Mouse (Mus musculus) neural tube, embryonic 14.5 days (tissue): ENCODE results near the gene Fcho2. TPM values are rescaled to one million over a fixed set of nuclear protein-coding genes. Genes with fewer than 3 reads are reported as not detected.

Source experiments
- ATAC-seq: fragments of 200-750 bp; cut with Nextera tagmentation; 2 replicates; pipeline ENCODE4 v1.8.0; 2017; ENCODE audit warnings: low read depth, mild to moderate bottlenecking, moderate TSS enrichment, moderate library complexity
- H3K27ac ChIP-seq: fragments of 300-500 bp; sonication (generic); 2 replicates; pipeline ENCODE4 v1.5.1; 2014; ENCODE audit warnings: low read depth, mild to moderate bottlenecking, control low read depth, low read length, moderate library complexity, mixed read lengths
- H3K27me3 ChIP-seq: fragments of 300-500 bp; sonication (generic); 2 replicates; pipeline ENCODE4 v1.6.1; 2014; ENCODE audit warnings: low read length; ENCODE audit not compliant: control insufficient read depth, insufficient read depth
- H3K36me3 ChIP-seq: fragments of 300-500 bp; sonication (generic); 2 replicates; pipeline ENCODE4 v1.6.1; 2014; ENCODE audit warnings: low read length, mixed read lengths; ENCODE audit not compliant: control insufficient read depth, insufficient read depth
- H3K4me1 ChIP-seq: fragments of 300-500 bp; sonication (generic); 2 replicates; pipeline ENCODE4 v1.6.1; 2014; ENCODE audit warnings: low read length; ENCODE audit not compliant: control insufficient read depth, insufficient read depth
- H3K4me2 ChIP-seq: fragments of 300-500 bp; sonication (generic); 2 replicates; pipeline ENCODE4 v1.6.1; 2014; ENCODE audit warnings: mild to moderate bottlenecking, low read depth, low read length, control low read depth
- H3K4me3 ChIP-seq: fragments of 300-500 bp; sonication (generic); 2 replicates; pipeline ENCODE4 v1.5.1; 2014; ENCODE audit warnings: low read depth, low read length, control low read depth, mixed read lengths
- H3K9ac ChIP-seq: fragments of 300-500 bp; sonication (generic); replicated peaks from 2 replicates; pipeline ENCODE4 v1.6.1; 2014; ENCODE audit warnings: low read depth, mild to moderate bottlenecking, control low read depth, low read length, mixed read lengths
- H3K9me3 ChIP-seq: fragments of 300-500 bp; sonication (generic); 2 replicates; pipeline ENCODE4 v1.6.1; 2016; ENCODE audit warnings: low read length; ENCODE audit not compliant: control insufficient read depth
- WGBS: fragments of 180-500 bp; shearing (Covaris S2); extraction: QIAGEN DNeasy Blood & Tissue Kit; methylation state at CpG from one replicate; pipeline ENCODE4 v1.1.7; 2014; 5-methylcytosine and 5-hydroxymethylcytosine counted together
- polyA plus RNA-seq: library from polyadenylated mRNA; unstranded; fragments of >200 nt; fragmentation: Nextera tagmentation; extraction: Ambion mirVana; gene quantifications from 2 replicates; pipeline ENCODE4 v1.2.1, GENCODE M21; 2014

Gene Fcho2
- polyA plus RNA-seq, 1 experiment from 2014 or later = 28.3 TPM

- no peak for ATAC-seq
- Histone ChIP-seq H3K9ac (no peak overlapping the region), H3K4me1 (no peaks in the 10 kb centered on the region), H3K36me3 (no peaks in the 10 kb centered on the region), H3K27ac (no peak overlapping the region), H3K9me3 (no peaks in the 10 kb centered on the region), H3K4me3 (no peak overlapping the region), H3K4me2 (no peak overlapping the region), H3K27me3 (no peaks in the 10 kb centered on the region)
- 97% methylated on average over 1 of the region's 1 CpGs for WGBS
Measured at GRCm38 (mm10) chr13:98710655-98711054, 104.6 kb downstream of the Fcho2 start.

- Histone ChIP-seq H3K27ac (no peak overlapping the region), H3K27me3 (no peaks in the 10 kb centered on the region), H3K36me3 (no peaks in the 10 kb centered on the region), H3K9me3 (no peaks in the 10 kb centered on the region), H3K9ac (no peak overlapping the region), H3K4me1 (no peaks in the 10 kb centered on the region), H3K4me2 (no peak overlapping the region), H3K4me3 (no peak overlapping the region)
- no peak for ATAC-seq
- WGBS = 82% methylated on average over 8 of the region's 8 CpGs
Measured at GRCm38 (mm10) chr13:98710236-98710635, 105.0 kb downstream of the Fcho2 start.

GRCm38 (mm10) chr13:98705501-98705900, 109.7 kb downstream of the Fcho2 start:
- Histone ChIP-seq H3K36me3 (no peaks in the 10 kb centered on the region), H3K4me1 (no peaks in the 10 kb centered on the region), H3K9ac (no peak overlapping the region), H3K4me2 (no peak overlapping the region), H3K27me3 (no peaks in the 10 kb centered on the region), H3K4me3 (no peak overlapping the region), H3K9me3 (no peaks in the 10 kb centered on the region), H3K27ac (no peak overlapping the region)
- no peak for ATAC-seq
- 80% methylated on average over 4 of the region's 4 CpGs for WGBS

GRCm38 (mm10) chr13:98703786-98704185, 111.5 kb downstream of the Fcho2 start:
- WGBS = 80% methylated on average over 7 of the region's 8 CpGs
- Histone ChIP-seq H3K4me3 (no peak overlapping the region), H3K36me3 (no peaks in the 10 kb centered on the region), H3K4me1 (no peaks in the 10 kb centered on the region), H3K4me2 (no peak overlapping the region), H3K9me3 (no peaks in the 10 kb centered on the region), H3K27ac (no peak overlapping the region), H3K27me3 (no peaks in the 10 kb centered on the region), H3K9ac (no peak overlapping the region)
- ATAC-seq = no peak

GRCm38 (mm10) chr13:98702361-98702760, 112.9 kb downstream of the Fcho2 start:
- H3K4me2 ChIP-seq = no peak overlapping the region
- H3K27ac ChIP-seq = no peak overlapping the region
- WGBS = 92% methylated on average over 8 of the region's 8 CpGs
- H3K4me1 ChIP-seq = no peaks in the 10 kb centered on the region
- no peak overlapping the region for H3K9ac ChIP-seq
- no peaks in the 10 kb centered on the region for H3K9me3 ChIP-seq
- no peak for ATAC-seq
- no peak overlapping the region for H3K4me3 ChIP-seq
- H3K36me3 ChIP-seq = no peaks in the 10 kb centered on the region
- no peaks in the 10 kb centered on the region for H3K27me3 ChIP-seq

- Histone ChIP-seq H3K4me1 (no peaks in the 10 kb centered on the region), H3K9ac (no peak overlapping the region), H3K27ac (no peak overlapping the region), H3K4me3 (no peak overlapping the region), H3K4me2 (no peak overlapping the region), H3K27me3 (no peaks in the 10 kb centered on the region), H3K36me3 (no peaks in the 10 kb centered on the region), H3K9me3 (no peaks in the 10 kb centered on the region)
- 87% methylated on average over 5 of the region's 5 CpGs for WGBS
- no peak for ATAC-seq
Measured at GRCm38 (mm10) chr13:98701309-98701675, 114.0 kb downstream of the Fcho2 start.

- ATAC-seq = no peak
Measured at GRCm38 (mm10) chr13:98700661-98701308, 114.5 kb downstream of the Fcho2 start.

GRCm38 (mm10) chr13:98699982-98700540, 115.2 kb downstream of the Fcho2 start:
- Histone ChIP-seq H3K27ac (no peak overlapping the region), H3K4me3 (no peak overlapping the region), H3K4me2 (no peak overlapping the region), H3K9me3 (no peaks in the 10 kb centered on the region), H3K27me3 (peaks cover 5% of the 10 kb centered on the region; the same call in 1 of the 2 replicates), H3K9ac (no peak overlapping the region), H3K4me1 (no peaks in the 10 kb centered on the region), H3K36me3 (no peaks in the 10 kb centered on the region)
- no peak for ATAC-seq
- WGBS = 84% methylated on average over 5 of the region's 5 CpGs

More at GRCm38 (mm10) chr13:98700661-98701308, 114.5 kb downstream of the Fcho2 start:
- H3K36me3 ChIP-seq = no peaks in the 10 kb centered on the region
- no peaks in the 10 kb centered on the region for H3K4me1 ChIP-seq
- no peak overlapping the region for H3K4me3 ChIP-seq
- no peaks in the 10 kb centered on the region for H3K27me3 ChIP-seq
- no peaks in the 10 kb centered on the region for H3K9me3 ChIP-seq
- no peak overlapping the region for H3K4me2 ChIP-seq
- no peak overlapping the region for H3K27ac ChIP-seq
- no peak overlapping the region for H3K9ac ChIP-seq
- WGBS = 68% methylated on average over 10 of the region's 10 CpGs

- H3K9me3 ChIP-seq = no peaks in the 10 kb centered on the region
- no peak overlapping the region for H3K4me3 ChIP-seq
- no peak overlapping the region for H3K27ac ChIP-seq
- H3K27me3 ChIP-seq = peaks cover 5% of the 10 kb centered on the region; the same call in 1 of the 2 replicates
- no peak overlapping the region for H3K9ac ChIP-seq
- 60% methylated on average over 14 of the region's 14 CpGs for WGBS
- no peaks in the 10 kb centered on the region for H3K4me1 ChIP-seq
- H3K36me3 ChIP-seq = no peaks in the 10 kb centered on the region
- no peak for ATAC-seq
- H3K4me2 ChIP-seq = no peak overlapping the region
Measured at GRCm38 (mm10) chr13:98699051-98699744, 116.1 kb downstream of the Fcho2 start.
